In genomic region chr7:127480321-127480720, GRCm38 (mm10) we compare ENCODE assay signal across 8 mouse cellular contexts. TPM values are rescaled to one million over a fixed set of nuclear protein-coding genes. Genes with fewer than 3 reads are reported as not detected.
DNase-seq lines count a peak whose midpoint lies in the region; ATAC-seq and TF ChIP-seq lines count a peak whose summit lies in the region.

No protein-coding gene starts in this region.

- peak overlapping the region; percentile 98; the same call in 1 of the 2 replicates for H3K27ac ChIP-seq in kidney, embryonic 16.5 days (ENCODE audit: low read length)
- no peak overlapping the region for H3K27ac ChIP-seq in forebrain, embryonic 11.5 days (ENCODE audit: low read depth, low read length)
- H3K27ac ChIP-seq in limb, embryonic 14.5 days (replicated peaks; ENCODE audit: low read depth, low read length), result no peak overlapping the region; the same call in 1 of the 2 replicates

- H3K9ac ChIP-seq in kidney, embryonic 16.5 days (replicated peaks; ENCODE audit: low read length), result peak overlapping the region; percentile 94
- H3K9ac ChIP-seq in forebrain, embryonic 11.5 days (ENCODE audit: low read length), result peak overlapping the region; percentile 77
- peak overlapping the region; percentile 92 for H3K9ac ChIP-seq in limb, embryonic 14.5 days (ENCODE audit: low read depth, low read length, severe bottlenecking)

- no peaks in the 10 kb centered on the region for H3K27me3 ChIP-seq in kidney, embryonic 16.5 days (ENCODE audit: insufficient read depth, low read length)
- H3K27me3 ChIP-seq in forebrain, embryonic 11.5 days (ENCODE audit: control insufficient read depth, insufficient read depth, low read length), result no peaks in the 10 kb centered on the region
- no peaks in the 10 kb centered on the region for H3K27me3 ChIP-seq in limb, embryonic 14.5 days (ENCODE audit: control insufficient read depth, insufficient read depth, low read length)
- H3K27me3 ChIP-seq in myocyte (ENCODE audit: control insufficient read depth, insufficient read depth, insufficient read length), result no peaks in the 10 kb centered on the region

- intact Hi-C loops in left cerebral cortex, postnatal 4 days (cut with DNase I), result no loop called here

- peaks cover 16% of the 10 kb centered on the region for H3K4me1 ChIP-seq in kidney, embryonic 16.5 days (ENCODE audit: insufficient read depth, low read length)
- peaks cover 14% of the 10 kb centered on the region for H3K4me1 ChIP-seq in forebrain, embryonic 11.5 days (replicated peaks; ENCODE audit: control insufficient read depth, insufficient read depth, low read length)
- H3K4me1 ChIP-seq in limb, embryonic 14.5 days (ENCODE audit: control insufficient read depth, insufficient read depth, low read length), result peaks cover 14% of the 10 kb centered on the region

- H3K4me2 ChIP-seq in kidney, embryonic 16.5 days (replicated peaks; ENCODE audit: low read depth, low read length), result peak overlapping the region; percentile 76
- peak overlapping the region; percentile 89; the same call in 1 of the 2 replicates for H3K4me2 ChIP-seq in forebrain, embryonic 11.5 days (ENCODE audit: low read depth, low read length, severe bottlenecking)
- peak overlapping the region; percentile 86 for H3K4me2 ChIP-seq in limb, embryonic 14.5 days (replicated peaks; ENCODE audit: low read depth, low read length, severe bottlenecking)
- H3K4me2 ChIP-seq in myocyte (ENCODE audit: low read depth), result peak overlapping the region; percentile 81

- DNase-seq in kidney, adult 8-10 months, result no peak
- no peak for DNase-seq in forebrain, embryonic 11.5 days (ENCODE audit: low spot score)
- no peak for DNase-seq in limb, embryonic 14.5 days (ENCODE audit: low spot score)
- DNase-seq in urinary bladder, postnatal 25 days (ENCODE audit: low spot score), result no peak
- DNase-seq in adrenal gland, adult 8-10 months, result no peak
- no peak for DNase-seq in left cerebral cortex, postnatal 4 days

- peak overlapping the region; percentile 92 for H3K4me3 ChIP-seq in kidney, embryonic 16.5 days (ENCODE audit: low read length)
- H3K4me3 ChIP-seq in forebrain, embryonic 11.5 days (ENCODE audit: low read depth, low read length), result peak overlapping the region; percentile 72; the same call in 1 of the 2 replicates
- peak overlapping the region; percentile 89 for H3K4me3 ChIP-seq in limb, embryonic 14.5 days (replicated peaks; ENCODE audit: low read length)
- peak overlapping the region; percentile 81 for H3K4me3 ChIP-seq in myocyte

- 61% methylated on average over 2 of the region's 2 CpGs for WGBS in kidney, embryonic 16.5 days
- WGBS in forebrain, embryonic 11.5 days, result 67% methylated on average over 2 of the region's 2 CpGs
- 59% methylated on average over 2 of the region's 2 CpGs for WGBS in limb, embryonic 14.5 days

- no peak for ATAC-seq in kidney, embryonic 16.5 days (ENCODE audit: low FRiP score, low TSS enrichment)
- ATAC-seq in forebrain, embryonic 11.5 days (replicated peaks; ENCODE audit: low FRiP score), result no peak
- ATAC-seq in limb, embryonic 14.5 days (ENCODE audit: low FRiP score, low read depth), result no peak

- no peak for TF ChIP-seq POLR2A in limb, embryonic 14.5 days (IDR thresholded peaks at IDR 0.05; ENCODE audit: borderline replicate concordance, extremely low read depth, insufficient read depth, insufficient read length)
- TF ChIP-seq POLR2A in myocyte (IDR thresholded peaks at IDR 0.05; ENCODE audit: insufficient read length, low read depth), result no peak

- H3K9me3 ChIP-seq in kidney, embryonic 16.5 days (ENCODE audit: low read length), result no peaks in the 10 kb centered on the region
- H3K9me3 ChIP-seq in forebrain, embryonic 11.5 days (ENCODE audit: control insufficient read depth, low read length), result no peaks in the 10 kb centered on the region
- H3K9me3 ChIP-seq in limb, embryonic 14.5 days (ENCODE audit: control insufficient read depth, low read length), result no peaks in the 10 kb centered on the region

- peaks cover 48% of the 10 kb centered on the region for H3K79me2 ChIP-seq in myocyte (ENCODE audit: control insufficient read depth, insufficient read depth)

- no peak overlapping the region for H3ac ChIP-seq in myocyte (ENCODE audit: control insufficient read depth, insufficient read length)

- H3K36me3 ChIP-seq in kidney, embryonic 16.5 days (ENCODE audit: insufficient read depth, low read length), result peaks cover 33% of the 10 kb centered on the region
- H3K36me3 ChIP-seq in forebrain, embryonic 11.5 days (ENCODE audit: control insufficient read depth, insufficient read depth, low read length), result peaks cover 13% of the 10 kb centered on the region; the same call in 1 of the 2 replicates
- peaks cover 59% of the 10 kb centered on the region for H3K36me3 ChIP-seq in limb, embryonic 14.5 days (ENCODE audit: control insufficient read depth, insufficient read depth, low read length)
- H3K36me3 ChIP-seq in myocyte (ENCODE audit: control insufficient read depth, insufficient read depth), result peaks cover 25% of the 10 kb centered on the region

TF ChIP-seq in myocyte, 11 proteins besides CTCF, POLR2A, EP300 and RAD21:
- TF ChIP-seq CEBPB (IDR thresholded peaks at IDR 0.05; ENCODE audit: insufficient read depth, poor library complexity, severe bottlenecking) (no peak), E2F4 (IDR thresholded peaks at IDR 0.05; ENCODE audit: insufficient read depth) (no peak), REST (IDR thresholded peaks at IDR 0.05; ENCODE audit: insufficient read depth, insufficient read length) (no peak), TCF12 (IDR thresholded peaks at IDR 0.05; ENCODE audit: insufficient read depth, poor library complexity, severe bottlenecking) (no peak), MYOD1 (IDR thresholded peaks at IDR 0.05; ENCODE audit: control insufficient read depth in 1 of 3, insufficient read length in 2 of 3, low read depth in 2 of 3) (no peak), USF1 (IDR thresholded peaks at IDR 0.05; ENCODE audit: low read depth) (no peak), MAX (IDR thresholded peaks at IDR 0.05; ENCODE audit: low read depth) (no peak), TCF3 (IDR thresholded peaks at IDR 0.05; ENCODE audit: insufficient read length, low read depth) (no peak), POLR2AphosphoS2 (IDR thresholded peaks at IDR 0.05; ENCODE audit: insufficient read length, low read depth) (no peak), MYOG (IDR thresholded peaks at IDR 0.05; ENCODE audit: control insufficient read depth in 1 of 3, insufficient read depth in 1 of 3, insufficient read length in 2 of 3, low read depth in 2 of 3) (no peak)

RNA-seq across cellular contexts. Expression of gene Fbrs, which starts 1.3 kb away (rescaled TPM):
- polyA plus RNA-seq in kidney, embryonic 16.5 days (2015; fragmentation: Nextera tagmentation; extraction: Ambion mirVana), result 12.2 and 13.1 TPM in 2 replicates
- 13.6 and 14.7 TPM in 2 replicates for polyA plus RNA-seq in forebrain, embryonic 11.5 days (2014; fragmentation: Nextera tagmentation; extraction: Ambion mirVana)
- 49.8 and 57.2 TPM in 2 replicates for polyA plus RNA-seq in limb, embryonic 14.5 days (2012; rRNA removed)
- 17.3 and 21.1 TPM in 2 replicates for polyA plus RNA-seq in limb, embryonic 14.5 days (2014; fragmentation: Nextera tagmentation; extraction: Ambion mirVana)
- 21.2 TPM for polyA plus RNA-seq in myocyte (2012; fragmentation: generic; extraction: Trizol)
- 10 to 100 TPM; 64.6 to 98.2 (median 75.6) TPM for total RNA-seq in adrenal gland, adult 8-10 months (2022)
- 10 to 100 TPM; 70.8 to 71.2 TPM for total RNA-seq in left cerebral cortex, postnatal 4 days (2021)

RNA-seq across cellular contexts. Expression of gene Prr14, which starts 20.9 kb away (rescaled TPM):
- 41.9 and 47.2 TPM in 2 replicates for polyA plus RNA-seq in kidney, embryonic 16.5 days (2015; fragmentation: Nextera tagmentation; extraction: Ambion mirVana)
- polyA plus RNA-seq in forebrain, embryonic 11.5 days (2014; fragmentation: Nextera tagmentation; extraction: Ambion mirVana), result 70.7 and 77.3 TPM in 2 replicates
- 65.8 and 86.0 TPM in 2 replicates for polyA plus RNA-seq in limb, embryonic 14.5 days (2012; rRNA removed)
- 43.7 and 49.7 TPM in 2 replicates for polyA plus RNA-seq in limb, embryonic 14.5 days (2014; fragmentation: Nextera tagmentation; extraction: Ambion mirVana)
- 26.5 TPM for polyA plus RNA-seq in myocyte (2012; fragmentation: generic; extraction: Trizol)
- total RNA-seq in adrenal gland, adult 8-10 months (2022), result 10 to 100 TPM; 49.1 to 65.5 (median 58.2) TPM
- 10 to 100 TPM; 35.4 to 35.6 TPM for total RNA-seq in left cerebral cortex, postnatal 4 days (2021)

RNA-seq across cellular contexts. Expression of gene Zfp689, which starts 31.4 kb away (rescaled TPM):
- polyA plus RNA-seq in kidney, embryonic 16.5 days (2015; fragmentation: Nextera tagmentation; extraction: Ambion mirVana), result 8.4 TPM in 2 replicates
- polyA plus RNA-seq in forebrain, embryonic 11.5 days (2014; fragmentation: Nextera tagmentation; extraction: Ambion mirVana), result 15.7 and 16.5 TPM in 2 replicates
- 10.2 and 14.7 TPM in 2 replicates for polyA plus RNA-seq in limb, embryonic 14.5 days (2012; rRNA removed)
- polyA plus RNA-seq in limb, embryonic 14.5 days (2014; fragmentation: Nextera tagmentation; extraction: Ambion mirVana), result 7.7 and 10.5 TPM in 2 replicates
- polyA plus RNA-seq in myocyte (2012; fragmentation: generic; extraction: Trizol), result 2.1 TPM
- total RNA-seq in adrenal gland, adult 8-10 months (2022), result 1 to 10 TPM; 3.8 to 6.7 (median 4.5) TPM
- total RNA-seq in left cerebral cortex, postnatal 4 days (2021), result 1 to 10 TPM; 9.5 to 9.7 TPM

RNA-seq across cellular contexts. Expression of gene Srcap, which starts 31.5 kb away (rescaled TPM):
- 39.6 and 44.1 TPM in 2 replicates for polyA plus RNA-seq in kidney, embryonic 16.5 days (2015; fragmentation: Nextera tagmentation; extraction: Ambion mirVana)
- polyA plus RNA-seq in forebrain, embryonic 11.5 days (2014; fragmentation: Nextera tagmentation; extraction: Ambion mirVana), result 91.6 and 93.5 TPM in 2 replicates
- 21.4 and 37.2 TPM in 2 replicates for polyA plus RNA-seq in limb, embryonic 14.5 days (2012; rRNA removed)
- polyA plus RNA-seq in limb, embryonic 14.5 days (2014; fragmentation: Nextera tagmentation; extraction: Ambion mirVana), result 44.1 and 54.8 TPM in 2 replicates
- 18.1 TPM for polyA plus RNA-seq in myocyte (2012; fragmentation: generic; extraction: Trizol)
- 100 to 1,000 TPM; 103 to 156 (median 120) TPM for total RNA-seq in adrenal gland, adult 8-10 months (2022)
- 100 to 1,000 TPM; 113 to 128 TPM for total RNA-seq in left cerebral cortex, postnatal 4 days (2021)

RNA-seq across cellular contexts. Expression of gene Gm42715, which starts 39.1 kb away (rescaled TPM):
- 16.2 and 22.4 TPM in 2 replicates for polyA plus RNA-seq in kidney, embryonic 16.5 days (2015; fragmentation: Nextera tagmentation; extraction: Ambion mirVana)
- 23.3 and 24.7 TPM in 2 replicates for polyA plus RNA-seq in forebrain, embryonic 11.5 days (2014; fragmentation: Nextera tagmentation; extraction: Ambion mirVana)
- polyA plus RNA-seq in limb, embryonic 14.5 days (2012; rRNA removed), result 17.4 and 19.6 TPM in 2 replicates
- polyA plus RNA-seq in limb, embryonic 14.5 days (2014; fragmentation: Nextera tagmentation; extraction: Ambion mirVana), result 15.0 and 17.0 TPM in 2 replicates
- 6.8 TPM for polyA plus RNA-seq in myocyte (2012; fragmentation: generic; extraction: Trizol)
- total RNA-seq in adrenal gland, adult 8-10 months (2022), result 10 to 100 TPM; 21.9 to 28.0 (median 26.2) TPM
- total RNA-seq in left cerebral cortex, postnatal 4 days (2021), result 10 to 100 TPM; 14.5 to 14.6 TPM
